Mouse (Mus musculus): Measurements from ENCODE around the gene Pglyrp2. TPM values are rescaled to one million over a fixed set of nuclear protein-coding genes. Genes with fewer than 3 reads are reported as not detected.

Gene Pglyrp2
- total RNA-seq, 1 experiment: not detected

DNA sequence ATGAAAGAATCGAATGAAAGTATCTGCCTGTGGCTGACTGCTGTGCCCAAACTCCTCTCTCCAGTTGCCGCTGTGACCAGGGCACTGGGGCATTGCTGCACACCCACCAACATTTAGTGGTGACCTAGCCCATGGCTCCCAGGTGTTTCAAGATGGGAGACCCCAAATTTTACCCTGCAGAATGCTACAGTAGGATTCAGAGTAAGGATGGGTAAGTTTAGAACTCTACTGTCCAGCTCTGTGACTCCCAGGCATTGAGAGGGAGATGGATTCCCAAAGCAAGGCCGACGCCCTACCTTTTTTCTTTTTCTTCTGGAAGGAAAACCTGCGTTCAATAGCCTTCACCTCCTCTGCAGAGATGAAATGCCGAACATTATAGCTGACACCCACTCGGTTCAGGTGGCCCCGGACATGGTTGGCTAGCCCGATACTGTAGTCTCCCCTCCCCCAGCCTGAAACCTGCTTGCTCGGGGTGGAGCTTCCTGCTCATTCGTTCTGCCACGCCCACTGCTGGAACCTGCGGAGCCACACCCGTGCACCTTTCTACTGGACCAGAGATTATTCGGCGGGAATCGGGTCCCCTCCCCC lies 54.9 kb downstream of the Pglyrp2 start:
- H3K9me3 ChIP-seq (ENCODE audit: control insufficient read depth, insufficient read depth, low read depth, low read length): no peaks in the 10 kb centered on the region
- in situ Hi-C loops (cut with MboI; ENCODE audit: low sequenced_read_pairs in 2 of 2, unreplicated experiment in 2 of 2): no loop called here
- no peaks in the 10 kb centered on the region for H3K36me3 ChIP-seq (ENCODE audit: control insufficient read depth, insufficient read depth, low read length, poor library complexity, severe bottlenecking)
- no peak overlapping the region for H3K4me3 ChIP-seq (ENCODE audit: insufficient read depth in 1 of 2, low read depth in 1 of 2, low read length in 2 of 2, poor library complexity in 1 of 2, severe bottlenecking in 1 of 2)
- no peak overlapping the region for H3K27ac ChIP-seq (ENCODE audit: insufficient read depth, low read depth, low read length, poor library complexity, severe bottlenecking)
- peaks cover 2 to 5% of the 10 kb centered on the region in 2 experiments; a peak in 3 of 4 replicates for H3K4me1 ChIP-seq (ENCODE audit: control insufficient read depth in 2 of 2, insufficient read depth in 2 of 2, low read length in 2 of 2, poor library complexity in 1 of 2)
- no peak overlapping the region for H3K9ac ChIP-seq (ENCODE audit: insufficient read depth, low read depth, low read length, poor library complexity, severe bottlenecking)
- no peak for DNase-seq (ENCODE audit: low read depth, low spot score)
- no peak for TF ChIP-seq ZNF384 (IDR thresholded peaks at IDR 0.05; ENCODE audit: low read depth, low read length)
- TF ChIP-seq CHD2 (IDR thresholded peaks at IDR 0.05; ENCODE audit: low read depth, low read length): no peak

- H3K9me3 ChIP-seq (ENCODE audit: control insufficient read depth, insufficient read depth, low read depth, low read length): no peaks in the 10 kb centered on the region
- H3K27ac ChIP-seq (ENCODE audit: insufficient read depth, low read depth, low read length, poor library complexity, severe bottlenecking): no peak overlapping the region
- no peak overlapping the region for H3K4me3 ChIP-seq (ENCODE audit: insufficient read depth in 1 of 2, low read depth in 1 of 2, low read length in 2 of 2, poor library complexity in 1 of 2, severe bottlenecking in 1 of 2)
- TF ChIP-seq HCFC1 (IDR thresholded peaks at IDR 0.05; ENCODE audit: borderline replicate concordance, insufficient read depth, low read length) (no peak), MAFK (IDR thresholded peaks at IDR 0.05; ENCODE audit: insufficient read depth, low read depth, low read length) (no peak)
- no peak overlapping the region for H3K9ac ChIP-seq (ENCODE audit: insufficient read depth, low read depth, low read length, poor library complexity, severe bottlenecking)
- peaks cover 2 to 8% of the 10 kb centered on the region in 2 experiments; a peak in 3 of 4 replicates for H3K4me1 ChIP-seq (ENCODE audit: control insufficient read depth in 2 of 2, insufficient read depth in 2 of 2, low read length in 2 of 2, poor library complexity in 1 of 2)
- in situ Hi-C loops (cut with MboI; ENCODE audit: low sequenced_read_pairs in 2 of 2, unreplicated experiment in 2 of 2): no loop called here
- DNase-seq (ENCODE audit: low read depth, low spot score): no peak
- H3K36me3 ChIP-seq (ENCODE audit: control insufficient read depth, insufficient read depth, low read length, poor library complexity, severe bottlenecking): no peaks in the 10 kb centered on the region
Observed at GRCm38 (mm10) chr17:32367706-32368105, 56.3 kb downstream of the Pglyrp2 start.

DNA sequence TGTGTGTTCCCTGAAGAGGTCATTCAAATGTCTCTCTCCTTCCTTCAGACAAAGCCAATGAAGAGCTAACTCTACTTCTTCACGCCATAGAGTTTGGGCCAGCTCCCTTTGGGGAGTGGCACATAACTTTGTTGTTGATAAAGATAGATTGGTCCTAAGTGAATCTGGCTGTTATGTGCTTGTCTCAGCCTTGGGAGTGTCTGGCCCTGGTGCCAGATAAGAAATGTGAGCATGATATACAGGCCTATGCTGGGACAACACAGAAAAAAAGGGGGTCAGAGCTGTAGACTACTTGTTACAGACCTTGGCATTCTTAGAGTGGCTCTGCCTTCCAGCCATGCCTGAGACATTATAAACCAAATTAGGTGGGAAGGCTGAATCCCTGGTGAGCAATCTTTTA lies 58.7 kb downstream of the Pglyrp2 start:
- Histone ChIP-seq H3K36me3 (ENCODE audit: control insufficient read depth, insufficient read depth, low read length, poor library complexity, severe bottlenecking) (peaks cover 11% of the 10 kb centered on the region), H3K4me1 (ENCODE audit: control insufficient read depth in 2 of 2, insufficient read depth in 2 of 2, low read length in 2 of 2, poor library complexity in 1 of 2) (peaks cover 2 to 8% of the 10 kb centered on the region in 2 experiments; a peak in 3 of 4 replicates), H3K9me3 (ENCODE audit: control insufficient read depth, insufficient read depth, low read depth, low read length) (no peaks in the 10 kb centered on the region), H3K4me3 (ENCODE audit: insufficient read depth in 1 of 2, low read depth in 1 of 2, low read length in 2 of 2, poor library complexity in 1 of 2, severe bottlenecking in 1 of 2) (no peak overlapping the region), H3K27ac (ENCODE audit: insufficient read depth, low read depth, low read length, poor library complexity, severe bottlenecking) (no peak overlapping the region), H3K9ac (ENCODE audit: insufficient read depth, low read depth, low read length, poor library complexity, severe bottlenecking) (no peak overlapping the region; the same call in 1 of the 2 replicates)
- TF ChIP-seq MAFK (IDR thresholded peaks at IDR 0.05; ENCODE audit: insufficient read depth, low read depth, low read length): no peak
- no peak for DNase-seq (ENCODE audit: low read depth, low spot score)
- in situ Hi-C loops (cut with MboI; ENCODE audit: low sequenced_read_pairs in 2 of 2, unreplicated experiment in 2 of 2): no loop called here

GRCm38 (mm10) chr17:32364850-32365249 lies 59.1 kb downstream of the Pglyrp2 start:
- Histone ChIP-seq H3K9me3 (ENCODE audit: control insufficient read depth, insufficient read depth, low read depth, low read length) (no peaks in the 10 kb centered on the region), H3K27ac (ENCODE audit: insufficient read depth, low read depth, low read length, poor library complexity, severe bottlenecking) (no peak overlapping the region), H3K9ac (ENCODE audit: insufficient read depth, low read depth, low read length, poor library complexity, severe bottlenecking) (no peak overlapping the region; the same call in 1 of the 2 replicates), H3K4me1 (ENCODE audit: control insufficient read depth in 2 of 2, insufficient read depth in 2 of 2, low read length in 2 of 2, poor library complexity in 1 of 2) (peaks cover 2 to 11% of the 10 kb centered on the region in 2 experiments; a peak in 3 of 4 replicates), H3K4me3 (ENCODE audit: insufficient read depth in 1 of 2, low read depth in 1 of 2, low read length in 2 of 2, poor library complexity in 1 of 2, severe bottlenecking in 1 of 2) (peak overlapping the region; percentile 97 to 99; a peak in 3 of 4 replicates), H3K36me3 (ENCODE audit: control insufficient read depth, insufficient read depth, low read length, poor library complexity, severe bottlenecking) (peaks cover 14% of the 10 kb centered on the region)
- in situ Hi-C loops (cut with MboI; ENCODE audit: low sequenced_read_pairs in 2 of 2, unreplicated experiment in 2 of 2): no loop called here
- no peak for DNase-seq (ENCODE audit: low read depth, low spot score)
- no peak for TF ChIP-seq MAFK (IDR thresholded peaks at IDR 0.05; ENCODE audit: insufficient read depth, low read depth, low read length)
- no peak for TF ChIP-seq ZNF384 (IDR thresholded peaks at IDR 0.05; ENCODE audit: low read depth, low read length)
- no peak for TF ChIP-seq HCFC1 (IDR thresholded peaks at IDR 0.05; ENCODE audit: borderline replicate concordance, insufficient read depth, low read length)
- no peak for TF ChIP-seq ZC3H11A (IDR thresholded peaks at IDR 0.05; ENCODE audit: borderline replicate concordance, low read depth, low read length)
- TF ChIP-seq CHD2 (IDR thresholded peaks at IDR 0.05; ENCODE audit: low read depth, low read length): no peak

DNA sequence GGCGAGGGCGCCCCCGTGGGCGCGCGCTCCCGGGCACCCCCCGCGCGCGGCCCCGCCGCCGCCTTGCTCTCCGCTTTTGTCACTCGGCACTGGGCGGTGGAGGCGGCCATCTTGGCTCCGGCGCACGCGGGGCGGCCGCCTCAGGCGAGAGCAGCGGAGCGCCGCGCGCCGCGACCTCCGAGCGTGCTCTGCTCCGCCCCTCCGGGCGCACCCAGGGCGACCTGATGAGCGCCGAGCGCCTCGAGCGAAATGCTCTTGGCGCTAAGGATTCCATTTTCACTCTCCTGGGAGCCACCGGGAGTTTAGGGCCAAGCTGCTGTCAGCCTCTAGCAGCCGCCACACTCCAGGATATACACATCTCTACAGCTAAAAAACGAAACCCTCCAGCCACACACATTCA lies 59.6 kb downstream of the Pglyrp2 start:
- in situ Hi-C loops (cut with MboI; ENCODE audit: low sequenced_read_pairs in 2 of 2, unreplicated experiment in 2 of 2): no loop called here
- DNase-seq (ENCODE audit: low read depth, low spot score): peak; percentile 75

More for the DNA sequence above, 59.6 kb downstream of the Pglyrp2 start:
- no peak for TF ChIP-seq MAFK (IDR thresholded peaks at IDR 0.05; ENCODE audit: insufficient read depth, low read depth, low read length)
- TF ChIP-seq HCFC1 (IDR thresholded peaks at IDR 0.05; ENCODE audit: borderline replicate concordance, insufficient read depth, low read length): peak; percentile 81
- no peak for TF ChIP-seq ZC3H11A (IDR thresholded peaks at IDR 0.05; ENCODE audit: borderline replicate concordance, low read depth, low read length)
- no peak for TF ChIP-seq CHD2 (IDR thresholded peaks at IDR 0.05; ENCODE audit: low read depth, low read length)
- no peak for TF ChIP-seq ZNF384 (IDR thresholded peaks at IDR 0.05; ENCODE audit: low read depth, low read length)
- Histone ChIP-seq H3K4me1 (ENCODE audit: control insufficient read depth in 2 of 2, insufficient read depth in 2 of 2, low read length in 2 of 2, poor library complexity in 1 of 2) (peaks cover 2 to 11% of the 10 kb centered on the region in 2 experiments; a peak in 3 of 4 replicates), H3K27ac (ENCODE audit: insufficient read depth, low read depth, low read length, poor library complexity, severe bottlenecking) (peak overlapping the region; percentile 21; the same call in 1 of the 2 replicates), H3K36me3 (ENCODE audit: control insufficient read depth, insufficient read depth, low read length, poor library complexity, severe bottlenecking) (peaks cover 19% of the 10 kb centered on the region), H3K9ac (ENCODE audit: insufficient read depth, low read depth, low read length, poor library complexity, severe bottlenecking) (peak overlapping the region; percentile 96), H3K4me3 (ENCODE audit: insufficient read depth in 1 of 2, low read depth in 1 of 2, low read length in 2 of 2, poor library complexity in 1 of 2, severe bottlenecking in 1 of 2) (peak overlapping the region; percentile 97 to 99), H3K9me3 (ENCODE audit: control insufficient read depth, insufficient read depth, low read depth, low read length) (no peaks in the 10 kb centered on the region)

Measured in ES-E14 (cell line).